Mouse (Mus musculus): ENCODE measurements around the gene Fbxo21.

DNA sequence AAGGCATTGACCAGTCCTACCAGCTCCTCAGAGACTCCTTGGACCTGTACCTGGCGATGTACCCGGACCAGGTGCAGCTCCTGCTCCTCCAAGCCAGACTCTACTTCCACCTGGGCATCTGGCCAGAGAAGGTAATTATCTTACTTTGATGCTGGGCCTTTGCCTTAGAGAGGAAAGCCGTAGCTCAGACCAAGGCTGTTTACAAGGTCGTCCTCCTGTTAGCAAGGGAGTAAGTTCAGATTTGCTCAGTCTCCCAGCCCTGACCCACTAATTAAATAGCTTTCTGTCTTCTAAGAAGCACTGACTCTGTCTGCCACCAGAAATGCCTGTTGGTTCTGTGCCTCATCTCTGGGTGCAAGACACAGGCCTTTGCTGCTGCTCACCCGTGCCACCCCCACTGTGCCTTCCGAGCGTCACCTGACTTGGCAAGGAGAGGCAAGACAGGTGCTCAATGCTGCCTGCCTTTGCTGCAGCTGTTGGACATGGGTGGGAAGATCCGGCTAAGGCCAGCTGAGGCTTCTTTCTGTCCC lies 18.9 kb downstream of the Fbxo21 start:
- no peak for TF ChIP-seq GATA1 (IDR thresholded peaks at IDR 0.05; ENCODE audit: low read length)
- TF ChIP-seq TAL1 (IDR thresholded peaks at IDR 0.05; ENCODE audit: low read length) = no peak
